Mouse (Mus musculus) spleen, postnatal 4 days (tissue): ENCODE measurements around the gene Smg6.

Source experiments
- DNase-seq, 2 experiments: peaks; one replicate each; pipeline ENCODE4 v3.0.0; 2022; ENCODE audit warnings: low spot score in 2 of 2

Smg6 gene

GRCm38 (mm10) chr11:74925577-74926387 is at the start of gene Smg6, which contains the start of gene Srr:
TSS of gene Smg6 (plus strand) at chr11:74925823.
TSS of gene Srr (minus strand) at chr11:74925948.
- peak; percentile 94 to 98 for DNase-seq

- DNase-seq, result no peak
Measured at GRCm38 (mm10) chr11:74876801-74877200, 48.8 kb upstream of the Smg6 start.

- DNase-seq, result no peak
Measured at GRCm38 (mm10) chr11:74880999-74881398, 44.6 kb upstream of the Smg6 start.

GRCm38 (mm10) chr11:74881979-74882378 is 43.6 kb upstream of the Smg6 start:
- DNase-seq, result no peak

- no peak for DNase-seq
Measured at GRCm38 (mm10) chr11:74883098-74883497, 42.5 kb upstream of the Smg6 start.

- DNase-seq, result no peak
Measured at GRCm38 (mm10) chr11:74894619-74895018, 31.0 kb upstream of the Smg6 start.

- DNase-seq, result peak; percentile 59 to 80
Measured at GRCm38 (mm10) chr11:74895980-74896900, 29.4 kb upstream of the Smg6 start.

- peak; percentile 45 to 81 for DNase-seq
Measured at GRCm38 (mm10) chr11:74896901-74897677, 28.5 kb upstream of the Smg6 start, which contains the start of gene Sgsm2. TSS of gene Sgsm2 (minus strand) at chr11:74897060.

GRCm38 (mm10) chr11:74897678-74898516 is 27.7 kb upstream of the Smg6 start, which contains the start of gene Tsr1:
TSS of gene Tsr1 (plus strand) at chr11:74898071.
- DNase-seq, result peak; percentile 86 to 92

GRCm38 (mm10) chr11:74898517-74898827 is 27.2 kb upstream of the Smg6 start:
- DNase-seq, result no peak

- DNase-seq, result no peak
Measured at GRCm38 (mm10) chr11:74901555-74901954, 24.1 kb upstream of the Smg6 start.

- no peak for DNase-seq
Measured at GRCm38 (mm10) chr11:74902416-74902815, 23.2 kb upstream of the Smg6 start.

GRCm38 (mm10) chr11:74907850-74908249 is 17.8 kb upstream of the Smg6 start:
- DNase-seq, result no peak

GRCm38 (mm10) chr11:74908618-74909399 is 16.8 kb upstream of the Smg6 start:
- DNase-seq, result no peak

- DNase-seq, result no peak
Measured at GRCm38 (mm10) chr11:74909978-74910377, 15.6 kb upstream of the Smg6 start.

- no peak for DNase-seq
Measured at GRCm38 (mm10) chr11:74912492-74912891, 13.1 kb upstream of the Smg6 start.

- no peak for DNase-seq
Measured at GRCm38 (mm10) chr11:74919249-74919648, 6.4 kb upstream of the Smg6 start.

GRCm38 (mm10) chr11:74924149-74924548 is 1.5 kb upstream of the Smg6 start:
- peak; percentile 51 to 71 for DNase-seq

- peak; percentile 59 to 71 for DNase-seq
Measured at GRCm38 (mm10) chr11:74926388-74927005, 874 bp downstream of the Smg6 start.
